Mouse (Mus musculus) cerebellum, adult (tissue): Measurements from ENCODE around the gene Taf1b.

Source experiments
- ATAC-seq: cut with Nextera tagmentation; 2 replicates; pipeline ENCODE4 v1.9.2; 2017; ENCODE audit warnings: mild to moderate bottlenecking, moderate library complexity, mixed read lengths; ENCODE audit not compliant: insufficient number of reproducible peaks, low FRiP score, low TSS enrichment

Gene Taf1b

DNA sequence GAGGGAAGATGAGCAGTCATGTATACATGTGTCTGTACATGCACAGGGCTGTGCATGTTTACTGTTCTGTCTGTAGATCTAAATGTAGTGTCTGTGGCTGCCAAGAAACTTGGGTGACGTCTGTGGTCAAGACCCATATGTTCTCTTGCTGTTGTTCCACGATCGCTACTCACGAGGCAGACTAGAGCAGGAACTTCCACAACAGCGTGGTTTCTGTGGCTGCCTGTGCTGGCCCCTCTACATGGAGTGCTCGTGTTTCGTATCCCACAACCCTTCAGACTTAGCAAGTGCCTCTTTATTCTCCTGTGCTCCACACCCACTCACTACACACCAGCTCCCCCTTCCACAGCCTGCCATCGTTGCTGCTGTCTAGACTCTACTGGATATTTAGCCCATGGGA, 49.5 kb downstream of the Taf1b start:
- no peak for ATAC-seq

DNA sequence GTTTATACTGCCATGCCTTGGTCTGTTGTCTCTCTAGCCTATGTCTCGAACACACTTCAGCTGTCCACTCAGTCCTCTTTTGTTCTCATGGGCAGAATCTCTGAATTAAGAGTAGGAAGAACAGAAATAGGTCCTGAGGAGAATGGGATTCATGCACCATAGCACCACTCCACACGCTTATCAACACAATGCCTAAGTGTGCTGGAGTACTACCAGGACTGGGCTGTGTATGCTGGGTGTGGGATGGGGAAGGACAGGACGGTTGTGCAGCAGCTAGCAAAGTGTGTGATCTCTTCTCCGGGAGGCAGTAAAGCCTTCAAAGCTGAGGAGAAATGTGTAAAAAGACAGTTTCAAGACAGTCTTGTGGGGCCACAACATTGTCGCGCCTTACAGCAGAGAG, 50.7 kb downstream of the Taf1b start:
- no peak for ATAC-seq

DNA sequence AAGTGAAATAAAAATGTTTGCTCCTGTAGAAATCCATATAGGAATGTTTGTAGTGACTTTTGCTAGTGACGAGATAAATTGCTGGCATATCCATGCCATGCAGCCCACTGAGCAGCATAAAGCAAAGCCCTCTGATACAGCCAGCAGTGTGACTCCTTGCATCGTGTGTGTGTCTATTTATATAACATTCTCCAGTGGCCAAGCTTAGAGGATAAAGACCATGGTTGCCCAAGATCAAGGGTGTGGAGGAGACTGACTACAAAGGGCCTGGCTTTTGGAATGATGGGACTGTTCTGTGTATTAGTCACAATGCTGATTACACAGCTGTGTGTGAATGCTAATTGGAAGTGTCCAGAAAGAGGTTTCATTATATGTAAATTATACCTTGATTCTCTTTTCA, 54.4 kb downstream of the Taf1b start:
- ATAC-seq, result no peak

DNA sequence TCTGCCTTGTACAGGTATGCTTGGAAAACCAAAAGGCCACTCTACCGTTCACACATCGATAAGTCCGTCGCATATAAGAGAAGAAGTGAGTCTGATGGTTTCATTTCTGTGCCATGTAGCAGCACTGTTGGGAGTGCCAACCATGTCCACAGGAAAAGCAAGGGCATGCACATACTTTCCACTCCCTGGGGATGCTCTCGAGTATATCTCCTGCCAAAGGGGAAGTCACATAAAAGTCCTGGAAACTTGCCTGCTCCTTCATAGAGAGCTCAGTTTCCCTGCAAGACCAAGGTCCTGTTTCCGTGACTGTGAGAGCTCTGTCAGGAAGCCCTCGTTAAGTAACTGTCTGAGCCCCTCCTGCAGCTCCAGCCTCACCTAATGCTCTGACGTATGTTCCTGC, 57.8 kb downstream of the Taf1b start:
- ATAC-seq, result no peak

DNA sequence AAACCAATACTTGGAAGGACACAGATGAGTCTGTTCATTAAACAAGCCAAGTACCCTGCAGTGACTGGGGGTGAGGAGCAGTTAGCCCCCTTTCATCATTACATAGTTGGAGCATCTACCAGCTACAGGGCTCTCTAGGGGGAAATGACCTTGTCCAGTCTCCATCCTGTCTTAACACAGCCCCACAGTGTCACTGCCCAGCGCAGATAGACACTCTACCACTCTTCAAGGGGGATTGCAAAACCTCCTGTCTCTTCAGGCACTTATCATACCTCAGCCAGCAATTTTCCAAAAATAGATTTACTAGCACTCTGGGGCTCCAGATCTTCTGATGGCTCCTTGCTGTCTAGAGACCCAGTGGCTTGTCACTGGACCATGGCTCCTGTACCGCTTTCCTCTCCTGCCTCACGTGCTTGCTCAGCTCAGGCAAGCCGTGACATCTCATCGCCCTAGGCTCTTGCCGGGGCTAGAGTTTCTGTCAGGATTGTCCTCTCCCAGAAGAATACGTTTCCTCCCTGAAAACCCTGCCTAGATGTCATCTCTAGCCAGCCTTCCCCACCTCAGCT, 65.3 kb downstream of the Taf1b start:
- ATAC-seq, result no peak

DNA sequence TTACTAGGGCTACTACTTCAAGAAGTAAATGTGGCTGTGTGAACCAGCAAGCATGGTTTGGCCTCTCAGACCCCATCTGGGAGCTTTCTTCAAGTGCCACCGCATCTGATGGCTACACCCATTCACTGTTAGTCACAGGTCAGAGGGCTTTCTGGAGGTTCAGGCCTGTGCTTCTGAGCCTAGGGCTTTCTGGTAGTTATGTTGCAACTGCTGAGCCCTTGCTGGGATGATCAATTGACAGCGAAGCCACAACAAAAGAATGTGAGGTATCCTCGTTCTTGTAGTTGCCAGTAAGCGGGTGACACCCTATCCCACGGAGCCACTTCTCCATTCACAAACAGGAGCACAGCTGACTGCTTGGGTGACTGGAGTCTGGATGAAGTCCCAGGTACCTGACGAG, 67.2 kb downstream of the Taf1b start:
- ATAC-seq, result no peak

DNA sequence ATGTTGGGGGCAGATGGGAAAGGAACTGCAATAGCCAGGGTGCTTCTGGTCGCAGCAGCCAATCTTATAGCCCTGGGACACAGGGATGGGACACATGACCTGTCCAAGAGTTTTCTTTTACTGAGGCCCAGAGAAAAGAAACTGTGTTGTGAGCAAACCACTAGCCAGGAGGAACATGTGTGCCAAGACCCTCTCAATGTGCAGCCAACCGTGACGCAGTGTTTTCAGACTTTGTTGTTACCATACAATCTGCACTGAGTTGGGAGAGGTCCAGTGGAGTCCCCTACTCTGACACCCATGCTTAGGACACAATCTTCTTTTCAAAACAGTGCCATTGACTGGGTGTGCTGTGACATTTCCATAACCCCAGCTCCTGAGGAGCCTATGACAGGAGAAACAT, 69.4 kb downstream of the Taf1b start:
- ATAC-seq, result no peak

DNA sequence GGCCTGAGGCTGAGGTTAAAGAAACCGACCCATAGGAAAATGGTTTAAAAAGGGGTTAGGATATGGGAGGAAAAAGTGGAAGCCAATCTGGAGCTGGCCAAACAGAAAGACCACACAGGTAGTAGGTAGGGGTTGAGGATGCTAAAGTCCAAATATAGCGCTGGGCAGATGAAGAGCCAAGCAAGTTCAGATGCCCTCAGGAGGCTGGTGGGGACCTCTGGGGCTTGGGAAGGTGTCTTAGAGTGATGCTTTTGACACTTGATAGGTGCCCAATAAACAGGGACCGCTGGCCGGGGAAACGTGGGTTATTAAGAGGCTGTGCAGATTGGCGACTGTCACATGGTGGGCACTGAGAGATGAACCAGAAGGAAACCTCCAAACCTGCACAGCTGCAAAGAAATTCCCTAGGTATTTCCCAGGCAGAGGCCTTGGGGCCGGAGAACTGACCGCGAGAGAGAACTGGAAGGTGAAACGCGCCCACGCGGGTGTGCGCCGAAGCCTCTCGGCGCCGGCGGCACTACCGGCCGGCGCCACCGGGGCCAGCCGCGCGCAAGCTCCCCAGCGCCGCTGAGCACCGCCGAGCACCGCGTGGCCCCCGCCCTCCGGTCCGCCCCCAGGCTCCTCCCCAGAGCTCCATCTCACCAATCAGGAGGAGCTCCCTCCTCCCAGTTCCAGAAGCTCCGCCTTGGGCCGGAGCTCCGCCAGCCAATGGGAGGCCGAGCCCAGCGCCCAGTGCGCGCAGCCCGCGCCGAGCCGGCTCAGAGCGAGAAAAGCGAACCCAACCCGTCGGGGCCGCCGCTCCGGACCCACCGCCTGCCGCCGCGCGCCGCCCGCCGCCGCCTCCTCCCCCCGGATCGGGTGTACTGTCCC, 73.6 kb downstream of the Taf1b start, which contains the start of gene Grhl1:
Gene Grhl1 (plus strand): TSS at position 761 of the 870 bp plus-strand sequence.
- peak; percentile 97 for ATAC-seq

DNA sequence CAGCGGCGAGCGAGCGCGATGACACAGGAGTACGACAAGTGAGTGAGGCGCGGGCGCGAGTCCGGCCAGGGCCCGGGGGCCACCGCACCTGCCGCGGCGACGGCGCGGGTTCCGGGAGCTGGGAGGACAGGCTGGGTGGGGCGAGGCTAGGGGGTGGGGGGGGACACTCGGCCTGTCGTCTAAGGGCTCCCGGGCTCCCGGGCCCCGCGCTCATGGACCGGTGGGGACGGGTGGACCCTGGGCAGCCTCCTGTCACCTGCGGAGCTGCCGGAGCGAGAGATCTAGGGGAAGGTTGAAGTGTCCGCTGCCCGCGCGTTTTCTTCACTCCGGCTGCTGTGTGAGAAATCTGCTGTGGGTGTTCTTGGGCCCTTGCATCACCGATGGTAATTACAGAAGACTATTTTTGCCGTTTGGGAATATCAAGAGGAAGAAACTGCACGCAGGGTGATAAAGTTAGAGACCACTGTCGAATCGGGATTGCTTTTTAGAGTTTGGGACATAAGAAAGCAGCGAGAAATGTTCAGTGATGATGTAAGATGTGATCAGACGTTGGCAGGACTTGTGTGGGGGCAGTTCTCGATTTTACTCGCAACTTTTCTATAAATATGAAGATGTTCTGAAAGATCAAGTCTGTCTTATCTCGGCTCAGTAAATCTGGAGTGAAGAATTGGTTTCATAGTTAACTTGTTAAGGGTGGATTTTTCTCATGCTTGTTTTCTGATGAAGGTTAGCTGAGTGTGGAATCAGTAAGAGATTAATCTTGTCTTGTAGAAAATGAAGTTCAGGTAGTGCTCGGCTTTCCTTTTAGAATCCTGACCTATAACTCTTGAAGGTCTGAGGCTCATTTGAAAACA, 74.5 kb downstream of the Taf1b start:
- no peak; the same call in 1 of the 2 replicates for ATAC-seq

DNA sequence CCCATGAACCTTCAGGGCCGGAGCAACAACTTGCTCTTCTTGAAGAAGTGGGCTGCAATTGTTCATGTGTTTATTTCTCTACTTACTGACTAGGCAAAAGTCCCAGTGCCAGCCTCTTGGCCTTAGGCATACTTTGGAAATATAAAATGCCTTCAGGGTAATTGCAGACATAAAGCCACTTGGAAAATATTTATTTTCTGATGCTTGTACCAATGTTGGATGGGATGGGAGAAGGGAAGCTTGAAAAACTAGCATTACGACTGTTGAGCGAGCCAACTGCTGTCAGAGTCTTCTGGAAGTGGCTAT, 75.1 kb downstream of the Taf1b start:
- ATAC-seq, result no peak

DNA sequence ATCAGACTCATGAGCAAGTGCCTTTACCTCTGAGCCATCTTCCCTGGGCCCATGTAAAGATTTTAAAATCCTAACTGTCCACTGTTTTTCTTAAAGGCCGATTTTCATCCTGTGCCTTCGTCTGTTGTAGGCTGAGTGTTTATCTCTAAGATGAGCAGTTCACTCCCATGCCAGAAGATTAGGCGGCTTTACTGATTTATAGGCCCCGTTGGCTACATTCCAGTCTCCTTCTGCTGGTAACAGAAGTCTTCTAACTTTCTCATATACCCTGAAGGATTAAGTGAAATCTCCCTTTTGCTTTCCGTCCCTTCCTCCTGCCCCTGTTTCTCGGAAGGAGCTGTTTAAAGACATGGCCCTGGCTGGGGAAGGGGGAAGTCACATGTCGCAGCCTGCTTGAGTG, 76.7 kb downstream of the Taf1b start:
- no peak for ATAC-seq

DNA sequence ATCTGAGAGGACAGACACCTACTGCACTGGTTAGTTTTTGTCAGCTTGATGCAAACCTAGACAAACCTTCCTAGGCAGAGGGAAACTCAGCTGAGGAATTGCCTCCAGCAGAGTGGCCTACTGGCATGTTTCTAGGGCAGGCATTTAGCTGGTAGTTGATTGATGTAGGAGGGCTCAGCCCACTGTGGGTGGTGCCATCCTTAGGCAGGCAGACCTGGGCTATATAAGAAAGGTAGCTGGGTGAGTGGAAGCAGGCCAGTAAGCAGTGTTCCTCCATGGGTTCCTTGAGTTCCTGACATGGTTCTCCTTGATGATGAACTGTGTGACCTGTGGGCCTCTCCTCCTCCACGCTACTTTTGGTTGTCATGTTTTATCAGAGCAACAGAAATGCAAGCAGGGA, 82.3 kb downstream of the Taf1b start:
- ATAC-seq, result no peak

DNA sequence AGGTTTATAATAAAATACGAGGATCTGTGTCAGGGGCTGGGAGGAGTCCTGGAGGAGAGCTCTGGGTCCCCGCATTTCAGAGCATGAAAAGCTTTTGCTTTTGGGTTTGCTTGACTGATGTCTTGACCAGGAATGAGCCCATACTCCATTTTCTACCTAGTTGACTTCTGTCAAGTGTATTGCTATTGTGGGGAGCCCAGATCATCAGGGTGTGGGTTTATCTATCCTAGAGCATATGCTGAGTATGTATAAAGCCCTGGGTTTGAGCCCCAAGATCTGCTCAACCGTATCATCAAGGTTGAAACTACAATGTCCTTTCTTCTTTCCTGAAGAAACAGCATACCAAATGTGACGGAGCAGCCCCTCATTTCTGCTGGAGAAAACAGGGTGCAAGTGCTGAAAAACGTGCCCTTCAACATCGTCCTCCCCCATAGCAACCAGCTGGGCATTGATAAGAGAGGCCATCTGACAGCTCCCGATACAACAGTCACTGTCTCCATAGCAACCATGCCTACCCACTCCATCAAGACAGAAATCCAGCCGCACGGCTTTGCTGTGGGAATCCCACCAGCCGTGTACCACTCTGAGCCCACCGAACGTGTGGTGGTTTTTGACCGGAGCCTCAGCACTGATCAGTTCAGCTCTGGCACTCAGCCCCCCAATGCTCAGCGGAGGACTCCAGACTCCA, 83.0 kb downstream of the Taf1b start:
- no peak for ATAC-seq

DNA sequence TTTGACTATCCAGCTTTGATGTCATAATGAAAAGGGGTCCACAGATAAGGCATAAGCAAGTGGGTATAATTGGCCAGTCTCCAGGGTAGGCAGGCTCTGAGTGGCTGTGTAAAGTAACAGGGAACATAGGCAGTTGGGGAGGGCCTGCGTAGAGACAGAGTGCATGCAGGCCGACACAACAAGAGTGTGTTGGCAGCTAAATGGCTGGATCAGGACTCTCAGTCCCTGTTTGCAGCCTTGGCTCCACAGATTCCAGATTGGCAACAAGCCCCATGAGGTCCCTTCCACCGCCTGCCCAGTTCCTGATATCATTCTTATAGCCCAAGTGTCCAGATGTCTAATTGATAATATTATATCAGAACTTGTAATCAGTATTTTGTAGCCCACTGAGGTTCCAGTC, 85.5 kb downstream of the Taf1b start:
- no peak for ATAC-seq

DNA sequence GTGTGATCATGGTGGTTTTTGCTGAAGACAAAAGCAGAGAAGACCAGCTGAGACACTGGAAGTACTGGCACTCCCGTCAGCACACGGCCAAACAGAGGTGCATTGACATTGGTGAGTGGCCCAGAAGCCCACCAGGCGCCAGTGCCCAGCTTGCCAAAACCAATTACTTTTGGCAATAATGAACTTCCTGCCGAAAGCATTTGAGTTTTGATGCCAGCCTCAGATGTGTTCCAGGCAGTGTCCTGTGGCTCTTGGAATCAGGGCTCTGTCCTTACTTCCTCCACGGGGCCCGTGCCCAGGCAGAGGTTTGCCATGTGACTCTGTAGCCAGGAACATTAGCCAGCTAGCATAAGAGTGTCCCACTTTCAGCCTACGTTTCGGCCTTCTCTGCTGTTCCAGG, 86.7 kb downstream of the Taf1b start:
- ATAC-seq, result no peak

DNA sequence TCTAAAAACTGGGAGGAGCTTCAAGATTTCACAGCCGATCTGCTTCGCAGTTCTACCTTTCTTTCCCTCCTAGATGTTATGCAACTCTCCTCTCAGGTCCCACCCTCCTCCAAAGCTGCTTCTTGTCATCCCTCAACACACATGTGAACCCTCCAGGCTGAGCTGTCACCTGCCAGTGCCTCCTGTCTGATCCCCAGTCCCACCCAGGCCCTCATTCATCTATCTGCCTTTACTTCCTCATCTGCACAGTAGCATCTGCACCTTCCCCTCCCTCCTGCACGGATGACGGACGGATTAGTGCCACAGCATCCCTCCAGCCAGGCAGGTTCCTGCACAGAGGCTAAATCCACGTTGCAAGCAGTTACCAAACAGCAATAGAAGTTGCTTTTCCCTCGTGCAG, 88.0 kb downstream of the Taf1b start:
- ATAC-seq, result no peak

DNA sequence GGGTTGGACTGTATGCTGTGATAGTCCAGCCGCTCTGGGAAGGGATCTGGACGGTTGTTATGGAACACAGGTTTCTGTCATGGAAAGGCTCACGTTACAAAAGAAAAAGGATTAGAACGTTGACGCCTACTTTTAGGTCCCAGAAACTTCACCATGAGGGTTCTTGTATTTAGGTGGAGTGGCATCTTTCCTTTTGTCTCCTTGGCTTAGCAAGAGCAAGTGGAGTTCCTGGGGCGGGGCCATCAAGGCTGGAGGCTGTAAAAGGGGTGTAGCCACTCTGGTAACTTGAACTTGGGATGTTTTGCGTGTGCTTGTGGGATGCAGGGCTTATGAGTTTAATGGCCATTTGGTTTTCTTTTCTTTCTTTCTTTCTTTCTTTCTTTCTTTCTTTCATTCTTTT, 92.2 kb downstream of the Taf1b start:
- ATAC-seq, result no peak

DNA sequence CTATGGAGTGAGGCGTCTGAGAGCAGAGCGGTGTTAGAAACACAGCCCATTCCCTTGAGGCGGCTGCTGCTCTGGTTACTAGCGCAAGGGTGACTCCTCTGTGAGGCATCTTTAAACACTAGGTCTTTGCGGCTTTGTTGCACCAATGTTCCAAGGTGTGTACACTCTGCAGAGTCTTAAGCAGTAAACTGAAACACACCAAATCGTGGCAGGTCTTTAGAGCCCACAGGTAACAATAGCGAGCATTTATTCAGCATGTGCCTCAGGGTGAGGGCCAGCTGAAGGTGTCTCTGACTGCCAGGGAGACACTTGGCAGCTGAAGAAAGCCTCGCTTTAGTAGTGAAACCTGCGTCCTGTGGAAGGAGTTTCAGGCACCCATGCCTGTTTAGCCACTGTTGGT, 93.9 kb downstream of the Taf1b start:
- ATAC-seq, result no peak

DNA sequence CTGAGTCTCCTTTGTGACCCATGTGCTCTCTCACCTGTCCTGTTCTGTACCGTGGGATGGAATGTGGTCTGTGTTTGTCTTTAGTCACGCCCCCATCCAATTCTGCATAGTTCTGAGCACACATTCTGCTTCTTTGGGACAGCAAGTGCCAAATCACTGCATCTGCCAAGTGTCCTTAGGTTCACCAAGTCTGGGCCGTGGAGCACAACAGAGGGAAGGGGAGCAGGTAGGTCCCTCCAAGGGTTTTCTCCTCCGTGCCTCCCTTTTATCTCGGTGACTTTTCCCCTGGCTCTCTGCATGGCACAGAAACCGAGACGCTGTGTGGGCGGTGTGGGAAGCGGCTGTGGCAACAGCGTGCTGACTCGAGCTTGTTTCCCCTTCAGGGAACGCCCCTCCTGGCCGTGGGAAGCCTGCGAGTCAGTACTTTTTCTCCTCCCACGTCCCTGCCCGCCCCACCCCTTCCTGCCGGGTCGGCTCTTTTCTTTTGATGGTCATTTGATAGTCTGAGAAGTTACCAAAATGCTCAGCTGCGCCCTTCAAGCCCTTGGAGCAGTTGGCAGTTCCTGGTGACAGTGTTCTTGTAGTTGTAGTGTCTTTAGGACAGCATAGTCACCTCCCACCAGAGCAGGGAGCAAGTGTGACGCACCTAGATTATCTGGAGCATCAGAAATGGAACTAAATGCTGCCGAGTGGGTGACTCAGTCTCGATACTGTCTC, 95.0 kb downstream of the Taf1b start:
- ATAC-seq, result no peak

DNA sequence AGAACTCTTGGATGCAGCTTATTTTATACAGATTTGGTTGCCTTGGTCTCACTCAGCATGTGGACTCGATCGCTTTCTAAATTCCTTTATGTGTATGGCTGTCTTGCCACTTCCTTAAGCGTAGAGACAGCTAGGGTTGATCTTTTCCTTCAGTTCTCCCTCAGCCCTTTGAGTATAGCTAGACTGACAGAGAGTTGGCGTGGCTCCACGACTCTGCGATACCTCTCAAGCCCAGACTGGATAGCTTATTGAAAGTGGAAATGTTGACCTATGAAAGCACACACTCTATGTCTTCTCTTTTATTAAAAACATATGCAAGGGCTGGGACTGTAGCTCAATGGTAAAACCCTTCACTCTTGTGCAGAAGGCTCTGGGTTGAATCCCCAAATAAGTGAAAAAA, 99.2 kb downstream of the Taf1b start:
- no peak for ATAC-seq
